Mouse (Mus musculus): ENCODE measurements around the gene Cdyl2.

Cdyl2 gene

GRCm38 (mm10) chr8:116671543-116671942, 61.2 kb downstream of the Cdyl2 start:
- 59% methylated on average over 5 of the region's 5 CpGs for WGBS

- WGBS: 92% methylated on average over 7 of the region's 7 CpGs
Observed at GRCm38 (mm10) chr8:116670604-116671003, 62.2 kb downstream of the Cdyl2 start.

DNA sequence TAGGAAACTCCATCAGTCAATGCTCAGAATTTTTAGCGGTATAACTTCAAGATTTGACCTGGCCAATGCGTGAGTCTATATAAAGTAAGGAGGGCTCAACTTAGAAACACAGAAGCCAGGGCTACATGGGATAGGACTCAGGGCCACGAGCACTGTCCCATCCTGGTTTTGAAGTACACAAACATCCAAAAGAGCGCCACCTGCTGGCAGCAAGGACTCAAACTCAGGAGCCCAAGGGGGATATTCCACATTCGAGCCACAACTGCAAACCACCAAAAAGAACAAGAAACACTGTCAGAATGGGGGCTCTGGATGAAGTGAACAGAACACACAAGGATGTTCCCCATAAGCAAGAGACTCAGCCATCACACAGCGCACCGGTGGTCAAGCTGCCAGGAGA, 63.8 kb downstream of the Cdyl2 start:
- WGBS: 96% methylated on average over 7 of the region's 7 CpGs

GRCm38 (mm10) chr8:116666781-116667325, 65.9 kb downstream of the Cdyl2 start:
- 71% methylated on average over 11 of the region's 11 CpGs for WGBS

DNA sequence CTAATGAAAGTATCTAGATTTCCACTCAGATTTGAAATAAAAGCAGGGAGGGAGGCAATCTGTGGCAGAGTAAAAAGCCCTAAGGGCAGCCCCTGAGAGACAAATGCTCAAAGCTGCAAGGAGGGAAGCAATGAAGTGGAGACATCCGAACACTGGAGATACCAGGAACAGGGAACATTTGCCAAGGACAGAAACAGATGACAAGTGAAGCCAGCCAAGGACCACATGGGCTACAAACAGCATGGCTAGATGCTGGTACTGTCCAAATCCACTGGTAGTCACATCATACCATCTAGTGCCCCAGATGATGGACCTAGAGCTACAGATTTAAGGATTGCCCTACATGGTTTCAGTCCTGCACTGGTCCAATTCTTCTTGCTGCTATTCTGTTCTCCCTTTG, 71.3 kb downstream of the Cdyl2 start:
- WGBS: 75% methylated on average over 1 of the region's 1 CpGs

- 87% methylated on average over 3 of the region's 3 CpGs for WGBS
Observed at GRCm38 (mm10) chr8:116656811-116657210, 76.0 kb downstream of the Cdyl2 start.

DNA sequence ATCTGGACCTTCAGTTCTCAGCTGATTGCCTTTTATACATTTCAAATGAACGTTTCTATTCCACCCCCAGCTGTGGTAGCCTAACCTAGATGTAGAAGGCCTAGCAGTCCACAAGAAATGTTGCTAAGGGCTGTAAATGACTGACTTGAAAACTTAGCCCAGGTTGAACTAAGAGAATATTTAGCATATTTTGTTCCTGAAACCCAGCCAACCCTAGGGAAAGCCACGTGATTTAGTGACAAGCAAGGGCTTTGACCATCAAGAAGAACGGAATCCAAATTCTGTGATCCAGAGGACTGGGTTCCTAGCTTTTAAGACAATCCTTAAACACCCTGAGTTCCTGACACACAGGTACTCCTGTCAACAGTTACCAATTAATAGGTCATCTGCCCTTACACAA, 77.9 kb downstream of the Cdyl2 start:
- WGBS: 73% methylated on average over 3 of the region's 3 CpGs

GRCm38 (mm10) chr8:116652949-116653348, 79.8 kb downstream of the Cdyl2 start:
- 72% methylated on average over 4 of the region's 4 CpGs for whole genome bisulfite sequencing

GRCm38 (mm10) chr8:116649975-116650725, 82.6 kb downstream of the Cdyl2 start:
- 76% methylated on average over 16 of the region's 16 CpGs for WGBS

GRCm38 (mm10) chr8:116645376-116645775, 87.4 kb downstream of the Cdyl2 start:
- 83% methylated on average over 4 of the region's 4 CpGs for WGBS

GRCm38 (mm10) chr8:116640925-116641324, 91.9 kb downstream of the Cdyl2 start:
- WGBS: 72% methylated on average over 10 of the region's 10 CpGs

GRCm38 (mm10) chr8:116637998-116638397, 94.8 kb downstream of the Cdyl2 start:
- WGBS: 73% methylated on average over 4 of the region's 4 CpGs

DNA sequence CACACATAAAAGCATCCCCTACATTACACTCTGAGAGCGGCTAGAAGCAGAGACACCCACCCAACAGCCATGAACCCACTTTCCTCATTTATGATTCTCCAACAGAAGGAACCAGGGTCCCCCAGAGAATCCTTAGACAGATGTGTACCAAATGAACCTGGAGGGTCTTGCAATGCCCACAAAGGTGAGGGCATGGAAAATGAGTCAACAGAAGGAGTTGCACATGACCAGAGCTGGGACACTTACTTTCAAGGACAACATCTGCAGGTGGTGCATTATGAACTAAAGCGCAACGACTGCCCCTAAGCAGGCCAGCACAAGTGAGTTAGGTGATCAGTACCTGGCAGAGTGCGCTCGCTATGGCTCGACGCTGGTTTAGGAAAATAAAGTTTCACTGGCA, 95.6 kb downstream of the Cdyl2 start:
- 90% methylated on average over 7 of the region's 7 CpGs for WGBS

DNA sequence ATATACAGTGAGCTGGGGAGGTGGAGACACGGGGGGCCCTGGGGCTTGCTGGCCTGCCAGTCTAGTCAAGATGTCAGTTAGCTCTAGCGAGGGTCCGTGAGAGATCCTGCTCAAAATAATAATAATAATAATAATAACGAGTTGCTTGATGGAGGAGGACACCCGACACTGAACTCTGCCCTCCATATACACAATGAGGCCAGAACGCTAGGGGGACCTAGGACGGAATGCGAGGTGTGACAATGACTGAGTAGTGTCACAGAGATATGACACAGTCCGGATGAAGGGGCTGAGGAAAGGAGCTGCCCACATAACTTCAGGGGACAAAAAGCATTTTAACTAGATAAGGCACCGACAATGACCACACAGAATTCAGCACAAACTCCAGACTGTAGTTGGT, 96.4 kb downstream of the Cdyl2 start:
- 91% methylated on average over 10 of the region's 10 CpGs for WGBS

- 82% methylated on average over 8 of the region's 8 CpGs for WGBS
Observed at GRCm38 (mm10) chr8:116635972-116636371, 96.8 kb downstream of the Cdyl2 start.

GRCm38 (mm10) chr8:116635261-116635660, 97.5 kb downstream of the Cdyl2 start:
- 94% methylated on average over 13 of the region's 13 CpGs for WGBS

DNA sequence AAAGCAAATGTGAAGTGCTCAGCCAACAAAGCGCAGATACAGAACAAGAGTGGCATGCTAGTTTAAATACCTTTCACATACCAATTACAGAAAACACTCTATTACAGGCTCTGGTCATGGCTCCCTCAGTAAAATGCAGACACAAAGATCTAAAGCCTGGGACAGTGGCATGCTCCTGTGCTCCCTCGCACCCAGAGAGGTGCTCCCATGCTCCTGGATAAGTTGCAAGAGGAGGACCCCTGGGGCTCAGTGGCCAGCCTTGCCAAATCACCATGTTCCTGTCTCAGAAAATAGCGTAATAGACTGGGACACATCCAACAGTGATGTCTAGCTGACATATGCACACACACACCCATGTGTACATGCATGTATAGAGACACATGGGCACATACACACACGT, 98.4 kb downstream of the Cdyl2 start:
- WGBS: 96% methylated on average over 4 of the region's 4 CpGs

DNA sequence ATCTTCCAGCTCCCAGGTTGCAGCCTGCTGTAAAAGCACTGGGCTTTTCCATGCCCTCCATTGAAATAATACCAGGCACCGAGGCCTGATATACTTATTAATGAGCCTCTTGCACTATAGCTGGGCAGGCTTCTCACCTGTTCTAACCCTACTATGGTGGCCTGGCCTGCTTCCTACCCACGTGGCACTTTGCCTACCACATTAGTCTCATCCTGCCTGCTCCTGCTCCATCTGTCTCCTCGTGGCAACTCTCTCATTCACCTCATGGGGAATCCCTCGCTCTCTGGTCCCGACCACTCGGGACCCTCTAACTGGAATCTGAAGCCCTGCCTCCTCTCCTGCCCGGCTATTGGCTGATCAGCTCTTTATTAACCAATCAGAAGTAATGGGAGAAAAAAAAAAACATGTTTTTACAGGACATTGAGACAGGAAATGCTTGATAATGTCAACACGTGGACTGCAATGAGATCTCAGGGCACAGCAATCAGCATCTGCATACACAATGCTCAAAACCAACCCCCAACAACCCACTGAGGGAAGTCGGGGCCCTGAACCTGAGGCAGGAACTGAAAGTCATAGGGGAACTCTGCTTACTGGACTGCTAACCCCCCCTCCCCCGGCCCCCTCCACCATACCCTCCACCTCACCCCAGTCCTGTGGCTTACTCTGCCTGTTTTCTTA, 99.2 kb downstream of the Cdyl2 start:
- WGBS: 76% methylated on average over 10 of the region's 10 CpGs

DNA sequence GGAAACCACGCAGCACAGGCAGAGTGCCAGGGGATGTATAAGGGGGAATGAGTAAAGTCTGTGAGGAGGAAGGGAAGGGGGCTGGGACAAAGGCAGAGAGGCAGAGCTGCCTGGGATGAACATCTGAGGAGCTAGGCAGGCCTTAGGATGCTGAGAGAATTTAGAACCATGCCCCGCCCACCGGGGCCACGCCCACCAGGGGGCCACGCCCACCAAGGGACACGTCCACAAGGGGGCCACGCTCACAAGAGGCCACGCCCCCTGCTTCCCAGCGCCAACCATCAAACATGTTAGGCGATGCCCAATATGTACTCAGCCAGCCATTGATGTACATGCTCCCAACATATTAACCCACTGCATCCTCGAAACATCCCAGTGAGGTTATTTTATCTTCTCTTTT, 102.7 kb downstream of the Cdyl2 start:
- 53% methylated on average over 11 of the region's 11 CpGs for WGBS

DNA sequence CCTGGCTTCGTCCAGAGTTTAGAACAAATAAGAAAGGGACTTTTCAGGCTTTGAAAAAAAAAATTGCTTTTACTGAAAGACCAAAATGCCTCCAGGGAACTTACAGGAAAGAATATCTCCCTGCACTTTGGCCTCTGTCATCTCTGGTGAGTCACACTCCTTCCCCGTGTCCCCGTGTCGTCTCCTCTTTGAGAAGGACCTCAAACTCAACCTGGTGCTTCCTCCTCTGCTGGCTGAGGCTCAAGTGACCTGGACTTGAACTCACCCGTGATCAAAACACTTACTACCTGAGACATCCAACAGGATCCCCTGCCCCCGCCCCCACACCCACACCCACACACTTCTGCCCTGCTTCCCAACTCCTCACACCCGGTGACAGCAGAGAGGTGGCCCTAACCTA, 103.8 kb downstream of the Cdyl2 start:
- 81% methylated on average over 7 of the region's 7 CpGs for WGBS

DNA sequence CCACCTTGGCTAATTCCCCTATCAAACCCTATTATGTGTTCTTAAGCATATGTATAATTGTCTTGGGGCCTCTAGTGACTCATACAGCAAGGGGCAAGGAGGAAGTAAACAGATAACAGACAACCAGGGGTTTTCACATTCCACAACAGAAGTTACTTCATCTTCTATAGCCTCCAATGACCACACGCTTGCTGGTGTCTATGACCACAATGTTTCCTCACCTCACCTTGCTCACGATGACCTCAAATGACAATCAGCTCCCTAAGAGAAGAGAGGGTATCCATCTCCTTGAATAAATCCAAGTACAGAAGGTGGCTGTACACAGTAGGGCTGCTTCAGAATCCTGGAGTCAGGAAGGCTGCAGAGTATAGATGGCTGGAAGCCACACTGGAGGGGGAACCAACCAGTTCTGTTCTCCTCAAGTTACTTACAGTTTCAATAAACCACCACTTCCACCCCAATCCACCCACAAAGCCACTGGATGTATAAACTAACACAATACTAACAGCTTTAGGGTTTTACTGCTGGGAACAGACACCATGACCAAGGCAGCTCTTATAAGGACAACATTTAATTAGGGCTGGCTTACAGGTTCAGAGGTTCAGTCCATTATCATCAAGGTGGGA, 104.8 kb downstream of the Cdyl2 start:
- WGBS: 93% methylated on average over 2 of the region's 2 CpGs

- 95% methylated on average over 11 of the region's 11 CpGs for WGBS
Observed at GRCm38 (mm10) chr8:116623591-116623990, 109.2 kb downstream of the Cdyl2 start.

- 63% methylated on average over 9 of the region's 9 CpGs for WGBS
Observed at GRCm38 (mm10) chr8:116622326-116622725, 110.5 kb downstream of the Cdyl2 start.

Data from cerebral cortex, adult 2 months (tissue).